Mouse (Mus musculus) layer of hippocampus, postnatal 10 days (tissue): ENCODE measurements around the gene Vmn2r4. TPM values are rescaled to one million over a fixed set of nuclear protein-coding genes. Genes with fewer than 3 reads are reported as not detected.
"Not testable (repeated sequence)": the region's sequence is repeated elsewhere in the genome, so short reads cannot be mapped to it uniquely, and the experiment has no call there.

ENCODE experiments used
- DNase-seq, 2 experiments: peaks; one replicate each; pipeline ENCODE4 v3.0.0; 2021; ENCODE audit warnings: low spot score in 2 of 2
- long read RNA-seq: library from polyadenylated mRNA; stranded (forward); transcript quantifications from one replicate; pipeline ENCODE4 v2.0.0, GENCODE M21; 2023
- total RNA-seq, 2 experiments: library from RNA; stranded (reverse); gene quantifications; 2 replicates each; pipeline ENCODE4 v1.2.3; 2021

Gene Vmn2r4
- not detected for total RNA-seq
- long read RNA-seq: 0 reads

DNA sequence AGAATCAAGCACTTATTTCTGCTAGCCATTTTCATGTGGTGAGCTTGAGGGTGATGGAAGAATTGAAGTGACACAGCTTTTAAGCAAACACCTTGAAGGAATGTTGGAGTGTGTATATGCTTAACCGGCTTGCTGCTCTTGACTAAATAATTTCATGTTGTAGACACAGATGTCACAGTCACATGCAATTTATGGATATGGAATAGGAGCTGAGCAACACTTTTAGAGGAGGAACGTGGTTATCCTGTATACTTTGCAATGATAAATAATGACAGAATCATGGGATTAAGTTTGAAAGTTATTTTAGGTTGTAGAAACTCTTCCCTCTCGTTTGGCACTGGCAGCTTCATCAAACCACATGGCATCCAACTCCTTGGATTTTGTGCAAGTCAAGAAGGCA, at the start of gene Vmn2r4:
Gene Vmn2r4, minus strand, starts transcription at position 101 of the 400 bp plus-strand sequence.
- not testable (repeated sequence) for DNase-seq

DNA sequence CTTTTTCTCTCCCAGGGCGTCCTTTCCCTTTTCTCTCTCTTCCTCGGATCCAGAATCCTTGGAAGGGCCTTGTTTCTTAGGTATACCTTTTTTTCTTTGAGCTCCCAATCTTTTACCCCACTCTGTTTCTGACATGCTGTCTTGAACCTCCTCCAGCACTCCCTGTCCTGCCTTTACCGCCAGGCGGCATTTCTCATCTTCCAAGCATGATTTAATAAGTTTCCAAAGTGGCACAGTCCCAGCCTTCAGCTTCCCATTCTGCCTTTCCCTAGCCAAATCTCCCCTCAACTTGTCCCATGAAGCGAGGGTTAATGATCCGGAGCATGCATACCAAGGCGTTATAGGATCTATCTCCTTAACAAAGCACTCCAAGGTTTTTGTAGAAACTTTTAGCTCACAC, 19.1 kb upstream of the Vmn2r4 start:
- not testable (repeated sequence) for DNase-seq

DNA sequence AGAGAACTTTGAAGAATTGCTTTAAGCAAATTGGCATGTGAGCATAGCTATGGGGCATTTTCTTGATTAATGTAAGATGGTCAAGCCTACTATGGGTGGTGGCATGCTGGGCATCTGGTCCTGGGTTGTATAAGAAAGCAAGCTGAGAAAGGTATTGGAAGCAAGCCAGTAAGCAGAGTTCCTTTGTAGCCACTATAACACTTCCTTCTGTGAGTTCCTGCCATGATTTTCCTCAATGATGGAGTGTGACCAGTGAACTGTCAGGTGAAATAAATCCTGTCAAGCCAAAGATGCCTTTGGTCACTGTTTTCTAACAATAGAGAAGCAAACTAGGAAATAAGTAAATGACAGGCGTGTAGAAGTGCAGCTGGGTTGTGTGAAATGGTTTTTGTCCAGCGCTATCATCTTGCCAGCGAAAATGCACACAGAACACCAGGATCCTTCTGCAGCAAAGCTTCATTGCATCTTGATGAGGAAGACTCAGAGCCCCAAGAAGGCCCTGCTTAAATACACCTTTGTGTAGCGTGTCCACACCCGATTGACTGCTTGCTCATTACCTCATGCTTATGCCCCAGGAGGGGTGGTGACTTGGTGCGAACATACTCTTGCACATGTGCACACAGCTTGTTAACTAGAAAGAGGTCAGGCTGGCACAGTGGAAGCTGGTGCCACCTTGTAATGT, 13.1 kb upstream of the Vmn2r4 start:
- not testable (repeated sequence) for DNase-seq

DNA sequence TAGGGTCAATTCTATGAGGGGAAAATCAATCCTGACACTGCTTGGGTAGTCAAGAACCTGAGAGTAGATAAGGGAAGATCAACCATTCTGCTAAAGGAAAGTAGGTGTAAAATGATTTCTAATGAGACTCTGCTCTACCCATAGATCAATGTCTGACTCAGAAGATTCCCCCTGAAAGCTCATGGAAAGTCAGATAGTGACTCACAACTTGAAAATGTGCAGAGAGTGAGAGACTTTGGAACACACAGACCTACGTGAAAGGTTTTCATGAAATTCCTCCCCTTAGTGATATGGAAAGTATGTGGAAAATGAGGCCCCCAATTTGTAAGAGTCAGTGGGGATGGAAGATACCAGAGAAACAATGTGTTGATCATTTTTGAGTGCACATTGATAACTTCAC, 7.0 kb upstream of the Vmn2r4 start:
- not testable (repeated sequence) for DNase-seq

DNA sequence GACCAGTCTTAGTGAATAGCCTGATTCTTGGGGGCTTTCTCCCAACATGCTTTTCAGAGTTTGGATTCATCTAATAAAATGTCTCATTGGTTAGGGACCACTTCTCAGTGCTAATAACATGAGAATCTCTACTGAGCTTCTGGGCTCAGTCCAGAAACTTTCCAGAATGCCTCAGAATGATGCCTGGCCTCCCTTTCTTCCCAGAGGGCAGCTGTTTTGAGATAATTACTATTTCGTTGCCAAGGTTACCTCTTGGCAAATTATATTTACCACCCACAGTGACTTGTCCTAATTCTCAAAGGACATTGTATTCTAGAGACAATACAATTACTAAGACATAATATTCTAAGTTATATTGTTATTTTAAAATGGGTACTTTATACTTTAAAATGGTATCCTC, 2.3 kb upstream of the Vmn2r4 start:
- not testable (repeated sequence) for DNase-seq

DNA sequence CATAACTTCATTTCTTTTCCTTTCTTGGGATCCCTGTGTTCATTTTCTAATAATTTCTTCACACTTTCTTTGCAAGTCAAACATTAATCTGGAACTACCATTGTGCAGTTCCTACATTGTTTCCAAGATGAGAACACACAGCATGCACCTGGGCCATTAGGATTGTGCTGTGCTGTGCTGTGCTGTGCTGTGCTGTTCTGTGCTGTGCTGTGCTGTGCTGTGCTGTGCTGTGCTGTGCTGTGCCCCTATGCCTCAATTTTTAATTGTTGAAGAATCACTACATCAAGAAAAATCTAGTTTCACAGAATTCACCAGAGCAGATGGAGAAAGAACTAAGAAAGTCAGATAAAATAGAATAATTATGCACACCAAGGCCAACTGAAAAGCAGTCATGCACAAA, 915 bp downstream of the Vmn2r4 start:
- DNase-seq: not testable (repeated sequence)

DNA sequence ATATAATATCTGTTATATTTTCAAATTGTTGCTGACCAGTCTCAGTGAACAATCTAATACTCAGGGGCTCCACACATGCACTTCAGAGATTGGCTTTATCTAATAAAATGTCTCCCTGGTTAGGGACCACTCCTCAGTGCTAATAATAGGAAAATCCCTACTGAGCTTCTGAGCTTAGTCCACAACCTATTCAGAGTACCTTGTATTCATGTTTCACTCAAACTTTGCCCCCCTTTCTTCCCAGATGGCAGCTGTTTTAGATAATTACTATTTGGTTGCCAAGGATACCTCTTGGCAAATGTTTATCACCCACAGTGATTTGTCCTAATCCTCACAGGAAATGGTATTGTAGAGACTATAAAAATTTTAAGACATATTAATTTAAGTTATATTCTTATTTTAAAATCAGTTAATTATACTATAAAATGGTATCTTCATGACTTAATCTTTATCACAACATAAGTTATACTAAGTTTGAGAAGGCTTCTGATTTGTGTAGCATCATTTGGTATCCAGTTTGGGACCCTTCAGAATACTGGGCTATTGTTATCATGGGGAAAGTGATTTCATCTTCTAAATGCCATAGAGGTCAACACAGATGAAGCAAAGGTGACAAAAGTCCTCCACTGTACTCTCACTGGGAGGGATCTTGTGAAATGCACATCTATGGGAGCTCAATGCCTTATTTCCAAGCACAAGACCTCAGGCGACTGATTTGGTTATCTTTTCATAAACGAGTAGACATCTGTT, 55.7 kb downstream of the Vmn2r4 start:
- DNase-seq: no peak

Other genes starting within 250 kb of the Vmn2r4 start
- not detected for gene Vmn2r3, start 125.7 kb downstream of the Vmn2r4 start, total RNA-seq
- gene Vmn2r5, start 94.5 kb upstream of the Vmn2r4 start, total RNA-seq: not detected
- not detected for gene Vmn2r6, start 150.5 kb upstream of the Vmn2r4 start, total RNA-seq